Mouse (Mus musculus): ENCODE measurements around the gene Uqcrq. TPM values are rescaled to one million over a fixed set of nuclear protein-coding genes. Genes with fewer than 3 reads are reported as not detected.
"Not testable (repeated sequence)": the region's sequence is repeated elsewhere in the genome, so short reads cannot be mapped to it uniquely, and the experiment has no call there.

Gene Uqcrq
- polyA plus RNA-seq, 1 experiment from 2014 or later, result 642 TPM

DNA sequence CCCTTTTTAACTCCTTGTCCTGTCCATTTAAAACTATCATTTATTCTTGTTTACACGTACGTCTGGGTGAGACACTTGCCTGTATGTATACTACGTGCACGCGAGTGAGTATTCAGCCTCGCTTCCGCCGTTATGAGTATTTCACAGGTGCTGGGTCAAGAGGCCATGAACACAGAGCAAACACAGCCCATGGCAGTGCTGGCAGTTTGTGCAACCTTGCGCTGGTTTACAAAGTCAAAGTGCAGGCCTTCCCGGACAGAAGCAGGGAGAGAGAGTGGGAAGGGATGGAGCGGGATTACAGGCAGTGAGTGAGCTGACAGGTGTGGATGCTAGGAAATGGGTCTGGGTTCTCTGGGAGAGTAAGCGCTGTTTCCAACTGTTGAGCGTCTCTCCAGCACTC, 15.6 kb upstream of the Uqcrq start:
- no peak overlapping the region for H3K27ac ChIP-seq
- no peak overlapping the region for H3K4me3 ChIP-seq
- no peak for DNase-seq (ENCODE audit: low spot score)
- no peaks in the 10 kb centered on the region for H3K9me3 ChIP-seq
- 90% methylated on average over 13 of the region's 13 CpGs for WGBS
- no peaks in the 10 kb centered on the region for H3K4me1 ChIP-seq (replicated peaks)
- H3K36me3 ChIP-seq, result no peaks in the 10 kb centered on the region
- peaks cover 8% of the 10 kb centered on the region; the same call in 1 of the 2 replicates for H3K27me3 ChIP-seq (ENCODE audit: insufficient read depth, poor library complexity, severe bottlenecking)

DNA sequence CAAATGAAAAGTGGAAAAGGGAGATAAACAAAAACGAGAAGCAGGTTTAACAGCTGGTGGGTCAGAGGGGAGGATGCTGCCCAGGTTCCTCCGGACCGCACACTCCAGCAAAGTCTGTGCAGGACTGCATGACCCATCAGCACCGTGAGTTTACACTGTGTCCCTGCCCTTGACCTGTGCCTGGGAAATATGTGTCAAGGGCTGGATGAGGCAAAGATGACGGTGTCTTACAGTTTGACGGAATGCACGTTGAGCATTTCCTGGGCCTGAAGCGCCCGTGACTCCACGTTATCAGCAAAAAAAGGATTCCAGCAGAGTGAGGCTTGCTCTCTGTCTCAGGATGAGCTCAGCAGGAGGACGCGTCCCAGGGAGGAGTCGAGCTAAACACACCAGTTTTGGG, 14.9 kb upstream of the Uqcrq start:
- H3K36me3 ChIP-seq, result no peaks in the 10 kb centered on the region
- no peak for DNase-seq (ENCODE audit: low spot score)
- H3K27ac ChIP-seq, result no peak overlapping the region
- no peak overlapping the region for H3K4me3 ChIP-seq
- H3K4me1 ChIP-seq (replicated peaks), result no peaks in the 10 kb centered on the region
- H3K9me3 ChIP-seq, result no peaks in the 10 kb centered on the region
- peaks cover 5% of the 10 kb centered on the region; the same call in 1 of the 2 replicates for H3K27me3 ChIP-seq (ENCODE audit: insufficient read depth, poor library complexity, severe bottlenecking)
- 67% methylated on average over 13 of the region's 13 CpGs for WGBS

DNA sequence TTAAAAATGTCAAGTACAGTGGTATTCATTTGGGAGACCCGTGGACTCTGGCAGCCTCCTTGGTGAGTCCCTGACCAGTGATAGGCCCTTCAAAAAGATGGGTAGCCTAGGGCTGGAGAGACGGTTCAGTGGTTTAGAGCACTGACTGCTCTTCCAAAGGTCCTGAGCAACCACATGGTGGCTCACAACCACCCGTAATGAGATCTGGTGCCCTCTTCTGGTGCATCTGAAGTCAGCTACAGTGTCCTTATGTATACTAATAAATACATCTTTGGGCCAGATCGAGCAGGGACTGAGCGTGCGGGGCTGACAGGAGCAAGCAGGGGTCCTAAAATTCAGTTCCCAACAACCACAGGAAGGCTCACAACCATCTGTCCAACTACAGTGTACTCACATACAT, 13.2 kb upstream of the Uqcrq start:
- DNase-seq (ENCODE audit: low spot score), result no peak
- 37% methylated on average over 6 of the region's 6 CpGs for WGBS
- Histone ChIP-seq H3K4me3 (no peak overlapping the region), H3K36me3 (no peaks in the 10 kb centered on the region), H3K27ac (no peak overlapping the region), H3K4me1 (replicated peaks) (no peaks in the 10 kb centered on the region), H3K27me3 (ENCODE audit: insufficient read depth, poor library complexity, severe bottlenecking) (no peaks in the 10 kb centered on the region), H3K9me3 (no peaks in the 10 kb centered on the region)

DNA sequence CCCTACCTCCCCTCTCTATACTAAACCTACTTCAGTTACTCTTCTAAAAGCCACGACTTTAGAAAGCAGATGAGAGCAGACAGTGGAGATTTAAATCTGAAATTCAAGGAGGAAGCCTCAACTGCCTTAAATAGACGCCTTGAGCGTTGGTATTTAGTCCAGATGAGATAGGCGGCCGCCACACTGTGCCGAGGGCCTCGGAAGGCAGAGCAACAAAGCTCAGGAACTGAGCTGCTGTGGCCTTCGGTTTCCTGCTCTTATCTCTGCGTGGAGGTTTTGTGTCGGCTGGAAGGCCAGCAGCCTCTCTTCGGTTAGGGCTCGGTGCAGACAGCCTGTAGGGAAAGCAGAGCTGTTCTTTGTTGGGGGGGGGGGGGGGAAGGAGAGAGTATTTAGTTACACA, 11.3 kb upstream of the Uqcrq start:
- Histone ChIP-seq H3K4me1 (replicated peaks) (no peaks in the 10 kb centered on the region), H3K4me3 (no peak overlapping the region), H3K27me3 (ENCODE audit: insufficient read depth, poor library complexity, severe bottlenecking) (no peaks in the 10 kb centered on the region), H3K9me3 (no peaks in the 10 kb centered on the region), H3K36me3 (no peaks in the 10 kb centered on the region), H3K27ac (peak overlapping the region; percentile 35; the same call in 1 of the 2 replicates)
- no peak for DNase-seq (ENCODE audit: low spot score)
- 52% methylated on average over 12 of the region's 12 CpGs for WGBS

DNA sequence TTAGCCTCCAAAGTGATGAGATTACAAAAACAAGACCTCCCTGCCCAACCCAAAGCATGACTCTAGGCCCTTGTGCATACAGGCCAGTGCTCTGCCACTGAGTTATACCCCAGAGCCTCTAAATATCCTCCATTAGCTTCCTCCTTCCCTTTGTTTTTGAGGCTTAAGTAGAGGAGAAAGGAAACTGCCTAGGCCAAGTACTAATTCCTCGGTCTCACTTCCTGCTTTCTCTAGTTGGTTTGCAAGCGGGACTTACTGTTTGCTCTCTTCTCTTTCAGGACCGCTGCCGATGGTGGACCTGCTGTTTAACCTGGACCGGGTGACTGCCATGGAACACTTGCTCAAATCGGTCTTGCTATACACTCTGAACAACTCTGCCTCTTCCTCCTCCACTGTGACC, 5.7 kb upstream of the Uqcrq start:
- 89% methylated on average over 6 of the region's 6 CpGs for WGBS
- no peak for DNase-seq (ENCODE audit: low spot score)
- Histone ChIP-seq H3K4me1 (replicated peaks) (peaks cover 10% of the 10 kb centered on the region), H3K36me3 (no peaks in the 10 kb centered on the region), H3K27ac (no peak overlapping the region), H3K4me3 (no peak overlapping the region), H3K9me3 (no peaks in the 10 kb centered on the region), H3K27me3 (ENCODE audit: insufficient read depth, poor library complexity, severe bottlenecking) (no peaks in the 10 kb centered on the region)

DNA sequence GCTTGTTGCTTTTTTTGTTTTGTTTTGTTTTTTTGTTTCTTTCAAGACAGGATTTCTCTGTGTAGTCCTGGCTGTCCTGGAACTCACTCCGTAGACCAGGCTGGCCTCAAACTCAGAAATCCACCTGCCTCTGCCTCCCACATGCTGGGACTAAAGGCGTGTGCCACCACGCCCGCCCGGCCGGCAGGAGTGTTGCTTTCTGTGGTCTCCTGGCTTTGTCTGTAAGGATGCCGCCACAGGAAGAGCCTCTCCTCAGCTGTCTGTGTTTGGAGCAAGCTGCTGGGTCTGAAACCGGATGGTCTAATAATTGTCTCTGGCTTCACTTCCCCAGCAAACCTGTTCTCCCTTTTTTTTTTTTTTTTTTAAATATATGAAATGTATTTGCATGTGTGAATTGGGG, 4.9 kb upstream of the Uqcrq start:
- peaks cover 14% of the 10 kb centered on the region for H3K4me1 ChIP-seq (replicated peaks)
- no peak overlapping the region for H3K4me3 ChIP-seq
- no peak for DNase-seq (ENCODE audit: low spot score)
- no peaks in the 10 kb centered on the region for H3K36me3 ChIP-seq
- H3K9me3 ChIP-seq, result no peaks in the 10 kb centered on the region
- H3K27me3 ChIP-seq (ENCODE audit: insufficient read depth, poor library complexity, severe bottlenecking), result no peaks in the 10 kb centered on the region
- H3K27ac ChIP-seq, result no peak overlapping the region
- WGBS, result 84% methylated on average over 8 of the region's 8 CpGs

DNA sequence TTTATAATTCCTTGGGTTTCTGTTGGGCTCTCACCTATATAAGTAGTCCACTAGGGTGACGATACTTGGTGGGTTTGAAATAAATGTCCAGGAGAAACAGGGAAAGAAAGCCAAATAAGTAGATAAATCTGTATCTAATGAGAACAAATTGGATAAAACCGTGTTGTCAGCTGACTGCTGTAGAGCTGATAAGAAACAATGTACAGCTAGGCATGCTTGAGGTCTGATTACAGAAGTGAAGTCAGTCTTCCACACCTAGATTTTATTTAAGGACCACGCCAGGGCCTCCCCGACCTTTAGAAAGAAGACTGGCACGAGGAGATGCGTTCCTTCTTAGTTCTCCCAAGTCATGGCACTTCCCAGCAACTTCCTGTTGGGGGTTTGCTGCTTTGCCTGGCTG, 2.4 kb upstream of the Uqcrq start:
- Histone ChIP-seq H3K4me1 (replicated peaks) (peaks cover 25% of the 10 kb centered on the region), H3K36me3 (peaks cover 11% of the 10 kb centered on the region), H3K27ac (no peak overlapping the region), H3K9me3 (no peaks in the 10 kb centered on the region), H3K27me3 (ENCODE audit: insufficient read depth, poor library complexity, severe bottlenecking) (no peaks in the 10 kb centered on the region), H3K4me3 (no peak overlapping the region)
- WGBS, result 72% methylated on average over 6 of the region's 6 CpGs
- DNase-seq (ENCODE audit: low spot score), result no peak

DNA sequence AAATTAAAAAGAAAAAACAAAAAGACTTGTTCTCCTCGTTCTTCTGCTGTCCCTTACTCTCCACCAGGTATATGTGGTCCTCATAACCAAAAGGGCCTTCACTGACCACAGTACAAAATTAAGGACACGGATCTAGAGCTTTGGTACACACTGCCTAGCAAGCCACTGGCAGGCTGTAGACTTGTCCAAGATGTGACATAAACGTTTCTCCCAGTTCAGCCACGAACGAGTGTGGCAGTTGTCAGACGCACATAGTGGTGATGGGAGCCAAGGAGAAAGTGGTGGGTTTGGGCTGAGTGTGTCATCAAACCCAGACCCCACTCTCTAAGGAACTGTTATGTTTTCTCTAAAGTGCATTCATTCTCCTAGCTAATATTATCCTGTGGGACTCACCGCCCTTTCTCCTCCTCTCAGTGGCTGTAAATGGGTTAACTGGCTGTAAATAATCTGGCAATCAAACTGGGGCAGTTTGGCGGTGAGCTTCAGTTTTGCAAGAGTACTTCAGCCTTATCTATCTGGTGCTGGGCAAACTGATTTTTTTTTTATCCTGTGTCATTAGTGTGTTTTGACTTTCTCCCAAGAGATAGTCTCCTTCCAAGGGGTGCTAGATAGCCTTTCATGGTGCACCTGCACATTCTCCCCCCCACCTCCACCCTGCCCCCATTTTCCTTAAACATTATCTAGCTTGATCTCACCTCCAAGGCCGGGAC, 871 bp upstream of the Uqcrq start:
- peak overlapping the region; percentile 95 for H3K4me3 ChIP-seq
- H3K27ac ChIP-seq, result peak overlapping the region; percentile 85
- H3K27me3 ChIP-seq (ENCODE audit: insufficient read depth, poor library complexity, severe bottlenecking), result no peaks in the 10 kb centered on the region
- H3K4me1 ChIP-seq (replicated peaks), result peaks cover 21% of the 10 kb centered on the region
- peaks cover 20% of the 10 kb centered on the region for H3K36me3 ChIP-seq
- H3K9me3 ChIP-seq, result no peaks in the 10 kb centered on the region
- 25% methylated on average over 9 of the region's 9 CpGs for WGBS
- no peak for DNase-seq (ENCODE audit: low spot score)

DNA sequence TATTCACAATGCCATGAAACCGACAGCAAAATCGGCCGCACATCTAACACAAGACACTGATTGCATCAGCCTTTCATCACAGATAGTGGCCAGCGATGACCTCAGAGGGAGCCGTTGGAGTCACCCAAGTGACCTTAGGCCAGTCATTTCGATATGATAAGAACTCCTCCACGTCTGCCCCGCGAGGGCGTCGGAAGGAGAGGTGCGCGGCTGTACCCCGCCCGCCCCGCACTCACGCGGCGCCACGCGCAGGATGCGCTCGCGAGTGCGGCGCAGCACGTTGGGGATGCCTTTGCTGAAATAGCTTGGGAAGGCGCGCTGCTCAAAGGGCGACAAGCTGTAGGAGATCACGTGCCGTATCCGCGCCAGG, 346 bp downstream of the Uqcrq start:
- Histone ChIP-seq H3K27me3 (ENCODE audit: insufficient read depth, poor library complexity, severe bottlenecking) (no peaks in the 10 kb centered on the region), H3K36me3 (peaks cover 20% of the 10 kb centered on the region), H3K4me1 (replicated peaks) (peaks cover 20% of the 10 kb centered on the region), H3K27ac (peak overlapping the region; percentile 85), H3K9me3 (no peaks in the 10 kb centered on the region), H3K4me3 (peak overlapping the region; percentile 95)
- no peak for DNase-seq (ENCODE audit: low spot score)
- under 1% methylated on average over 34 of the region's 34 CpGs for WGBS

DNA sequence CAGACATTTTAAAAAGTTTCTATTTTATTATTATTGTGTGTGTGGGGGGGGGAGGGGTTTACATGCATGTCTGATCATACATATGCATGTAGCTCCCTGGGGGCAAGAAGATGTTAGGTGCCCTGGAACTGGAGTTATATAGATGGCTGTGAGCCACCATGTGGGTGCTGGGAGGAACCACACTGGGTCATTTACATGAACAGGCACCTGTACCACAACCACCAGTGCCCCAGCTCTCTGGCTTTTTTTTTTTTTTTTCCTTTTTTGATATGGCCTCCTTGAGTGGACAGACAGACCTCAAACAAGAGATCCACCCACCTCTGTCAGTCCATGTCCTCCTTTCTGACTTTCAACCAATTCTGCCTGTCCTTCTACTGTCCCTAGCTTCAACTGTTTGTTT, 1.4 kb downstream of the Uqcrq start:
- H3K27ac ChIP-seq, result no peak overlapping the region
- H3K36me3 ChIP-seq, result peaks cover 20% of the 10 kb centered on the region
- DNase-seq (ENCODE audit: low spot score), result no peak
- no peaks in the 10 kb centered on the region for H3K27me3 ChIP-seq (ENCODE audit: insufficient read depth, poor library complexity, severe bottlenecking)
- peak overlapping the region; percentile 95 for H3K4me3 ChIP-seq
- no peaks in the 10 kb centered on the region for H3K9me3 ChIP-seq
- H3K4me1 ChIP-seq (replicated peaks), result peaks cover 20% of the 10 kb centered on the region

DNA sequence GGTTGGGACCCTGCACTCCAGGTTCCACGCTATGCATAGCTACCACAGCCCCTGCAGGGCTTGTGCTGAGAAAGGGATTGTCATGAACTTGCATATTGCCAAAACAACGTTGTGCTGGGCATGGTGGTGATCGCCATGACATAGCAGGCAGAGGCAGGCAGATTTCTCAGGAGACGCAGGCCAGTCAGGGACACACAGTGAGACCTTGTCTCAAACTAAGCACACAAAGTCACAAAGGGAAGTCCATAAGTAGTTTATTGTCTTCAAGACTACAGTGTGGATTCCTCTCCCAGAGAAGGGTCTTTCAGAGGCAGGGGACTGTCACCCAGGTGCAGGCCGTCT, 1.9 kb downstream of the Uqcrq start:
- Histone ChIP-seq H3K36me3 (peaks cover 20% of the 10 kb centered on the region), H3K4me1 (replicated peaks) (peaks cover 20% of the 10 kb centered on the region), H3K27me3 (ENCODE audit: insufficient read depth, poor library complexity, severe bottlenecking) (no peaks in the 10 kb centered on the region), H3K9me3 (no peaks in the 10 kb centered on the region), H3K27ac (no peak overlapping the region), H3K4me3 (no peak overlapping the region)
- no peak for DNase-seq (ENCODE audit: low spot score)
- 93% methylated on average over 5 of the region's 5 CpGs for WGBS

DNA sequence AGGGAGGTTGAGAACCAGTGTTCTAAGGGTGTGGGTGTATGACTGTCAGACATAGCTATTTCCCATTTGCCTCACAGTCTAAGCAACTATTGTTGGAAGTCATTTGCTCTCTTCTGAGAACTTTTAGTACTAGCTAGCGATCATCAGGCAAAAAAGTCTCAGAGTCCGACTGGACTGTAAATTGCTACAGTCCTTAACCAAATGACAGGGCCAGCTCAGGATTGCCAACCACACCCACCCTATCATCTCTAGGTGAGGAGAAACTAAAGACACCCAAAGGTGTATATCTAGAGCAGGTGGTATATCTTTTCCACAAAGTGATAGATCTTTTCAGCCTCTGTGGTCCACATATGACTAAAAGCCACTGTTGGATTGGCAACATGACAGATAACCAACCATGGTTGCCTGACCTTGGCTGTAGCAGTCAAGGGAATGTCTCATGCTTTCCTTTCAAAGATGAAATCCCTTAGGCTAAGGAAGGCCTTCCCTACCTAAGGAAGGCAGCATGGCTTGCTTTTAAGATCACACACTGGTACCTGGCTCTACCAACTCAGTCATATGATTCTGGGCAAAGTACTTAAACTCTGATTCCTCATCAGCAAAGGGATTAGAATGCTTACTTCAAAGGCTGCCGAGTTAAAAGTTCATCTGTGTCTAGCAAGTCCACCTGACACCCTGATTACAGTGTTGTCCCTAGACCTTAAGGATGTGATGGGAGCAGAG, 2.5 kb downstream of the Uqcrq start:
- Histone ChIP-seq H3K27me3 (ENCODE audit: insufficient read depth, poor library complexity, severe bottlenecking) (no peaks in the 10 kb centered on the region), H3K4me1 (replicated peaks) (peaks cover 20% of the 10 kb centered on the region), H3K4me3 (no peak overlapping the region), H3K36me3 (peaks cover 20% of the 10 kb centered on the region), H3K9me3 (no peaks in the 10 kb centered on the region), H3K27ac (no peak overlapping the region)
- WGBS, result 94% methylated on average over 3 of the region's 3 CpGs
- DNase-seq (ENCODE audit: low spot score), result no peak

DNA sequence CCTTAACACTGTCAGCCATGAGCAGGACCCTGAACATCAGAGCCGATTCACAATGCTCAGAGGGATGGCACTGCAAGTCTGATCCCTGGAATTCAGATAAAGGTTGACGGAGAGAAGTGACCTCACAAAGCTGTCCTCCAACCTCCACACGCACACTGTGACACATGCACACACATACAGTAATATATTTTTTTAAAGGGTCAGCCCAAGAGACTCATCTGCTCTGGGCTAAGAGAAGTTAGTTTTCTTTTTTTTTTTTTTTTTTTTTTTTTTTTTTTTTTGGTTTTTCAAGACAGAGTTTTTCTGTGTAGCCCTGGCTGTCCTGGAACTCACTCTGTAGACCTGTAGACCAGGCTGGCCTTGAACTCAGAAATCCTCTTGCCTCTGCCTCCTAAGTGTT, 3.7 kb downstream of the Uqcrq start:
- H3K4me3 ChIP-seq; DNase-seq (ENCODE audit: low spot score); H3K27me3 ChIP-seq (ENCODE audit: insufficient read depth, poor library complexity, severe bottlenecking); H3K9me3 ChIP-seq; H3K27ac ChIP-seq: not testable (repeated sequence)
- WGBS, result 87% methylated on average over 3 of the region's 3 CpGs
- H3K36me3 ChIP-seq, result peaks cover 28% of the 10 kb centered on the region
- H3K4me1 ChIP-seq (replicated peaks), result peaks cover 20% of the 10 kb centered on the region

Data from hindbrain, embryonic 10.5 days (tissue).